Mouse (Mus musculus) heart, adult 2 months (tissue): Measurements from ENCODE around the gene Maco1. TPM values are rescaled to one million over a fixed set of nuclear protein-coding genes. Genes with fewer than 3 reads are reported as not detected.

ENCODE experiments used
- DNase-seq, 2 experiments: peaks; one replicate each; pipeline ENCODE4 v3.0.0; 2021
- H3K27ac ChIP-seq: fragments of 200-600 bp; 2 replicates; pipeline ENCODE4 v1.8.1; 2022
- H3K27me3 ChIP-seq: fragments of 200-500 bp; 2 replicates; pipeline ENCODE4 v1.6.1; 2012; ENCODE audit warnings: mild to moderate bottlenecking, low read length, inconsistent platforms, mixed read lengths; ENCODE audit not compliant: control insufficient read depth, insufficient read depth
- H3K36me3 ChIP-seq: fragments of 200-500 bp; 2 replicates; pipeline ENCODE4 v1.6.1; 2012; ENCODE audit warnings: low read length, inconsistent platforms; ENCODE audit not compliant: control insufficient read depth, insufficient read depth
- H3K4me1 ChIP-seq: fragments of 200-500 bp; 2 replicates; pipeline ENCODE4 v1.6.1; 2011; ENCODE audit warnings: low read length; ENCODE audit not compliant: control insufficient read depth, insufficient read depth
- H3K4me3 ChIP-seq: fragments of 200-600 bp; 2 replicates; pipeline ENCODE4 v1.8.1; 2022
- H3K79me2 ChIP-seq: fragments of 200-500 bp; replicated peaks from 2 replicates; pipeline ENCODE4 v1.6.1; 2012; ENCODE audit warnings: mild to moderate bottlenecking, inconsistent platforms, low read length, moderate library complexity, mixed read lengths; ENCODE audit not compliant: control insufficient read depth, insufficient read depth
- H3K9ac ChIP-seq: fragments of 200-500 bp; 2 replicates; pipeline ENCODE4 v1.6.1; 2012; ENCODE audit warnings: low read depth, mild to moderate bottlenecking, control low read depth, inconsistent platforms, low read length, mixed read lengths
- CTCF ChIP-seq: fragments of 200-600 bp; IDR thresholded peaks from 2 replicates; pipeline ENCODE4 v1.8.1; 2022; ENCODE audit warnings: antibody characterized with exemption, mild to moderate bottlenecking, moderate library complexity
- EP300 ChIP-seq: fragments of 200-500 bp; IDR thresholded peaks from 2 replicates; pipeline ENCODE4 v1.6.1; 2011; ENCODE audit warnings: low read depth, low read length, control low read depth; ENCODE audit not compliant: insufficient read depth
- POLR2A ChIP-seq: fragments of 200-500 bp; IDR thresholded peaks from 2 replicates; pipeline ENCODE4 v1.6.1; 2011; ENCODE audit warnings: mild to moderate bottlenecking, low read depth, low read length, control low read depth; ENCODE audit not compliant: insufficient read depth
- WGBS: fragments of 180-500 bp; shearing (Covaris S2); methylation state at CpG from one replicate; pipeline ENCODE4 v1.1.7; 2018; 5-methylcytosine and 5-hydroxymethylcytosine counted together
- intact Hi-C: fragments of 180-260 bp; cut with DNase I; formaldehyde crosslinking; loops from one replicate; pipeline ENCODE4 v1.15.1; 2025
- polyA plus RNA-seq: library from polyadenylated mRNA; depleted of rRNA; stranded (reverse); fragments of >200 nt; gene quantifications from 2 replicates; pipeline ENCODE4 v1.2.3, GENCODE M21; 2012
- total RNA-seq, 2 experiments: library from RNA; stranded (reverse); gene quantifications; 2 replicates each; pipeline ENCODE4 v1.2.3; 2021

Maco1 gene
- total and polyA plus RNA-seq, 3 experiments: 5.5 to 23.4 (median 16.9) TPM

- H3K4me1 ChIP-seq: no peaks in the 10 kb centered on the region; the same call in 1 of the 2 replicates
- H3K9ac ChIP-seq: no peak overlapping the region
- H3K36me3 ChIP-seq: no peaks in the 10 kb centered on the region
- no peaks in the 10 kb centered on the region for H3K79me2 ChIP-seq
- 77% methylated on average over 5 of the region's 5 CpGs for WGBS
- no peak overlapping the region for H3K27ac ChIP-seq
- H3K4me3 ChIP-seq: no peak overlapping the region
- peaks cover 2% of the 10 kb centered on the region; the same call in 1 of the 2 replicates for H3K27me3 ChIP-seq
- TF ChIP-seq POLR2A: no peak
- TF ChIP-seq CTCF: no peak
- no peak for TF ChIP-seq EP300
- intact Hi-C loops: no loop called here
- no peak for DNase-seq
Measured at GRCm38 (mm10) chr4:134865789-134866188, 12.6 kb upstream of the Maco1 start.

GRCm38 (mm10) chr4:134865340-134865739, 12.2 kb upstream of the Maco1 start:
- DNase-seq: no peak
- WGBS: 71% methylated on average over 6 of the region's 6 CpGs
- TF ChIP-seq CTCF: no peak
- TF ChIP-seq EP300: no peak
- no peak for TF ChIP-seq POLR2A
- H3K36me3 ChIP-seq: no peaks in the 10 kb centered on the region
- peaks cover 2% of the 10 kb centered on the region; the same call in 1 of the 2 replicates for H3K27me3 ChIP-seq
- no peaks in the 10 kb centered on the region for H3K79me2 ChIP-seq
- no peak overlapping the region for H3K27ac ChIP-seq
- no peaks in the 10 kb centered on the region; the same call in 1 of the 2 replicates for H3K4me1 ChIP-seq
- intact Hi-C loops: no loop called here
- H3K4me3 ChIP-seq: no peak overlapping the region
- no peak overlapping the region for H3K9ac ChIP-seq

- no peaks in the 10 kb centered on the region for H3K79me2 ChIP-seq
- DNase-seq: no peak
- no peaks in the 10 kb centered on the region for H3K36me3 ChIP-seq
- H3K4me1 ChIP-seq: no peaks in the 10 kb centered on the region
- no peak within 1 kb of the TSS for H3K4me3 ChIP-seq
- intact Hi-C loops: no loop called here
- H3K27ac ChIP-seq: no peak within 1 kb of the TSS
- H3K9ac ChIP-seq: no peak within 1 kb of the TSS
- no peak for TF ChIP-seq CTCF
- no peak for TF ChIP-seq POLR2A
- no peak for TF ChIP-seq EP300
- no peaks in the 10 kb centered on the region; the same call in 1 of the 2 replicates for H3K27me3 ChIP-seq
- WGBS: 42% methylated on average over 14 of the region's 14 CpGs
Measured at GRCm38 (mm10) chr4:134863937-134864729, 11.0 kb upstream of the Maco1 start, which contains the start of gene Rhd. TSS of gene Rhd (plus strand) at chr4:134864536.

- intact Hi-C loops: no loop called here
- DNase-seq: no peak
- no peak overlapping the region for H3K4me3 ChIP-seq
- no peak overlapping the region for H3K27ac ChIP-seq
- 87% methylated on average over 7 of the region's 7 CpGs for WGBS
- no peak for TF ChIP-seq POLR2A
- TF ChIP-seq EP300: no peak
- no peak for TF ChIP-seq CTCF
- no peaks in the 10 kb centered on the region for H3K4me1 ChIP-seq
- H3K79me2 ChIP-seq: no peaks in the 10 kb centered on the region
- H3K27me3 ChIP-seq: no peaks in the 10 kb centered on the region; the same call in 1 of the 2 replicates
- H3K36me3 ChIP-seq: no peaks in the 10 kb centered on the region
- H3K9ac ChIP-seq: no peak overlapping the region
Measured at GRCm38 (mm10) chr4:134862996-134863395, 9.9 kb upstream of the Maco1 start.

- intact Hi-C loops: no loop called here
- no peak for DNase-seq
- H3K4me1 ChIP-seq: no peaks in the 10 kb centered on the region
- H3K27ac ChIP-seq: no peak overlapping the region
- H3K27me3 ChIP-seq: no peaks in the 10 kb centered on the region
- no peaks in the 10 kb centered on the region for H3K79me2 ChIP-seq
- TF ChIP-seq CTCF (no peak), POLR2A (no peak), EP300 (no peak)
- 75% methylated on average over 6 of the region's 6 CpGs for WGBS
- H3K36me3 ChIP-seq: no peaks in the 10 kb centered on the region
- H3K9ac ChIP-seq: no peak overlapping the region
- H3K4me3 ChIP-seq: no peak overlapping the region
Measured at GRCm38 (mm10) chr4:134861884-134862283, 8.7 kb upstream of the Maco1 start.

GRCm38 (mm10) chr4:134858494-134858893, 5.3 kb upstream of the Maco1 start:
- 84% methylated on average over 4 of the region's 4 CpGs for WGBS
- H3K27me3 ChIP-seq: no peaks in the 10 kb centered on the region

More at GRCm38 (mm10) chr4:134858494-134858893, 5.3 kb upstream of the Maco1 start:
- H3K4me3 ChIP-seq: no peak overlapping the region
- H3K36me3 ChIP-seq: no peaks in the 10 kb centered on the region
- intact Hi-C loops: loop anchor here (5.0 kb wide), 1 partner anchor 49 kb away; no protein-coding TSS in a partner anchor
- TF ChIP-seq POLR2A (no peak), CTCF (no peak), EP300 (no peak)
- no peak overlapping the region for H3K9ac ChIP-seq
- no peaks in the 10 kb centered on the region for H3K4me1 ChIP-seq
- H3K79me2 ChIP-seq: no peaks in the 10 kb centered on the region
- DNase-seq: no peak
- no peak overlapping the region for H3K27ac ChIP-seq
